Mouse (Mus musculus): ENCODE measurements around the gene Ets2.

Gene Ets2

DNA sequence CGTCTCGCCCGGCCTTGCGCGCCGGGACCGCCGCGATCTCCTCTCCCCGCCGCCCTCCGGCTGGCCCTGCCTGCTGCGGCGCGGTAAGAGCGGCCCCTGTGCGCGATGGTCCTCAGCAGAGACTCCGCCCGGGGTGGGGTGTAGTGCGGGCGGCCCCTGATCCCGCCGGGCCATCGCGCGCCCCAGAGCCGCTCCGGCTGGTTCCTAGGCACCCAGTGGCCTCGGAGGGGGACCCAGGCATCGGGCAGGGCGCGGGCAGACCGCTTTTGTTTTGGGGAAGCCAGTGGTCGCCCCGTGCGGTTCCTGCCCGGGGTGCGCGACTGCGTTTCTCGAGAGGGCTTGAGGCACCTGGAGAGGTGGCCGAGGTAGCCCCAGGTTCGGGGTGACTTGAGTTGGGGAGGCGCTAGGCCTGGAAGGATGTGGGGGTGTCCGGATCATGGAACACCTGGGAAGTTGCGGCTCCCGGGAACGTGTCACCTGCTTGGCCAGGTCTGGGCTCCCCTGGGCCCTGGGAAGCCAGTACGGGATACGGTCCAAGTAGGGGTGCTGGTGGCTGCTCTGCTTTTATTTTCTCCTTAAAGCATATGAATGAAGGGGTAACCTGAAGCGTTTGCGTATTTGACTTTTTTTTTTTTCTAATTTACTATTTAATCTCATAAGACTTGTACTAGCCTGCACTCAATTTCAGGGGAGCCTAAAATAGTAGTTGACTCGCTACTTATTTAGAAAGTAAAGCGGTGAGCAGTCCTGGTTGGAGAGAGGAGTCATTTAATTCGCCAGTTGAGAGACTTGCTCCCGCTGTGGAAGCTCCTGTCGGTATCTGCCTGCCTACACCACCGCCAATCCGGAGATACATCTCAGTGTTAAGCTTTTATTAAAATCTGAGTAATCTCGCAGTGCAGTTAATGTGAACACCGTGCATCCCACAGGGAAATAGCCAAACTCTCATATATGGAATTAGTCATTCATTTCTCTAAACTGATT lies 979 bp downstream of the Ets2 start:
- DNase-seq = peak; percentile 47

DNA sequence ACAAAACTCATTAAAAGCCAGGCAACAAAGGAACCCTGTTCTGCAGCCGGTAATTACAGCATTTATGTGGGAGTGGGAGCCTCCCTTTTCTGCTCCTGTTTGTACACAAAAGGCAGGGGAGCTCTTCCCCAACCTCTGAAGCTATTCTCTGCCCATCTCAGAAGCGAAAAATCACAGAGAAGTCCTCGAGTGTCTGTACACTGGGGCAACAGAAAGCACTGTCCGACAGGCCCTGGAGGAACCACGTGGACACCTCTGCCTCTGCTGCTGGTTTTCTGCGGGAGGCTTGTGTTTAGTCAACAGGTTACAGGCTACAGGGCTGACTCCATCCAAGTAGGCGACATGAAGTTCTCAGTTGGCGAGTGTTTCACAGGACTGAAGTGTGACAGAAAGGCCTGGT lies 2.1 kb downstream of the Ets2 start:
- DNase-seq = peak; percentile 41

DNA sequence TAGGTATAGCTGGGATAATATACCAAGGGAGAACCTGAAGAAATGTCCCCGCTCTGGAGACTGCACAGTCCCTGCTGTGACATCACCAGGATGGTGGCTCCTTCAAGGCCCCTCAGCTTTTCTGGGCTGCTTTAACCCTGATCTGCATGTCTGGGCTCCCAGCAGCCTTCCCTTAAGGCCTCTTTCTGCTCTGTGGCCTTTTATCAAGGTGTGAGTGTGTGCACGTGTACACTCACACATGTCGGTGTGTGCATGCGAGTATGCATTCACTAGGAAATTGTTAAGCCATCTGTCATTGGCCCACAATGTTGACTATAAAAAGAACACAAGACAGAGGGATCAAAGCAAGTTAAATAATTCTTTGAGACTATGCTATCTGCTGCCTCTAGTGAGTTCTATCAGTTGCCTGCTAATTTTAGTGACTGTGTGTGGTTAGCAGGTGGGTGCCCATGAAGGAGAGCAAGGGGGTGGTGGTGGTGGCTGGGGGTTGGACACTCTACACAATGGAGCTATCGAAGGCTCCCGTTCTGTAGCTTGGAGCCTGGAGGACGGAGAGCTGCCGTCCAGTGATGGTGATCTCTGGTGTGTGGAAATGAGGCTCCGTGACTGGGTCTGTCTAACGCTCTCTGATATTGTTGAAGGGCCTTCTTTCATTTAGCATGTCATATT lies 2.9 kb downstream of the Ets2 start:
- DNase-seq = peak; percentile 43

DNA sequence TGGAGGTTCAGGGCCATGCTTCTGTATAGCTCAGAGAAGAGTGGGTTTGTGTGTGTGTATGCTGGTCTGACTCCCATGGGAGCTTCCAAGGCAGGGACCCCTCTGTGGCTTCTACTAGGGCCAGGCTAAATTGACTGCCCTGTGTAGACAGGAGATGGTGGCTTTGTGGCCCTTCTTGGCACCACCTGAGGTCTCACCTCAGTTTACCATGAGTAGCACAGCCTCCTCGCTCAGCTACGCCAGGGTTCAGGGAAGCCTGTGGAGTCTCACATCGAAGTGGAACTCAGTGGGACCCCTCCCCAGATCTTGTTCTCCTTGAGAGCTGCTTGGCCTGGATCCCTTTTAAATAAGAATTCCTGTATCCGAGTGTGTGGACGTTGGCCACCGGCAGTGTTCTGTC lies 3.9 kb downstream of the Ets2 start:
- DNase-seq = no peak

DNA sequence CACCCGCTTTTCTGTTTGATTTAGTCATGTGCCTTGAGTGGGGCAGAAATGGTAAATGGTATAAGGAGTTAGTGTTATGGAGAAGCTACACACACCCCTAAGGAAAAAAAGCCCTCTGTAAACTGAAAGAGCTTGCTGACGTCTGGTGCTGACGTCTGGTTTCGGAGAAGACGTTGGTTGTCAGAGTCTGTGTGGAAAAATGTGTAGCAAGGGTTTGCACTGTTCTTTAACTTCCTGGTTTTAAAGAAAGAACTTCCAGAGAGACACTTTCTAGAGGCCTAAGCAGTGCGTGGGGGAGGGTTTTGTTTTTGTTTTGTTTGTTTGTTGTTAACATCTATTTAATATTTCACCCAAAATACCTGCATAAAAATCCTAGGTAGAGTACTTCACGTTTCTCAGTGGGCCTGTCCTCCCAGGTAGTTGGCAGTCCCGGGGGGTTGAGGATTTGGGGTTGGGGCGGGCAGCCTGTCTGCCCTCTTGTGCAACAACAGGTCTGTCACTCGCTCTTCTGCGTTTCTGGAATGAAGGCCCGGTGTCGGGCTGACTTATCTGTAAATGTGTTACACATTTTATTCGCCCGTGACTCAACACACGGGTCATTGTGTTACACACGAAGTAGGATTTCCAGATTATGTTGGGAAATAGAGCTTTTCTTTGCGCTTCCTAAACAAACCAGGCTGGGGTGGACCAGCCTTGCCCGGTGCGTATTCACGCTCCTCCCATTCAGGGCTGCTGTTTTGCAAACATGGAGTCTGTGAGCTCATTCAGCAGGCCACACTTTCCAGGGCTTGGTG lies 6.5 kb downstream of the Ets2 start:
- no peak for DNase-seq

DNA sequence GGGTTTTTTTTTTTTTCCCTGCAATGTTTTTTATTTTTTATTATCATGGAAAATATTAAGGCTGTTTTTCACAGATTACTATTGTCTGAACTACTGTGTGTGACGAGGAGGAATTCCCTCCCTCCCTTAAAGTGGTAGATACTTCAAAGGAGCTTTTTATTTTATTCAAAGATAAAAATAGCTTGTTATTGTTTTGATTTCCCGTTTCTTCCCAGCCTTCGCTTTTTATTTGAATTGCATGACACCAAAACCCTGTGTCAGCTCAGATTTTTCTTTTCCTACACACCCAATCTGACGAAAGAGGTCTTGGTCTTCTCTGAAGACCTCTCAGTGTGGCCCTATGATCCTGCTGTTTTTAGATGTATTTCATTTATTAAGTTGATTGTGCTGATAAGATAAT lies 7.3 kb downstream of the Ets2 start:
- DNase-seq = no peak

DNA sequence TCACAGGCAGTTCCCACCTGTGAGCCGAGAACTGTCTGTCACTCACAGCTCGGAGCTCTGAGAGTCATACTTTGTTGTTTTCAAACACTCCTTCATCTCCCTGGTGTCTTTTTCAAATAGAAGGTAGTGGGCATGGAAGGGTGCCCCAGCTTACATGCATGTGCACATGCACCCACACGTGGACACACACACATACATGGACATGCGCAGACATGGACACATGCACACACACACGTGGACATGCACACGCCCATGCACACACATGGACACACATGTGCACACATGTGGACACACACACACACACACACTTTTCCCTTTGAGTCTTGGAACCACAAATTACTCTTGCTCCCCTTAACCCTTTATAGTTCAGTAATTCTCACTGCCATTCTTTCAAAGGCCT lies 8.3 kb downstream of the Ets2 start:
- DNase-seq = no peak

DNA sequence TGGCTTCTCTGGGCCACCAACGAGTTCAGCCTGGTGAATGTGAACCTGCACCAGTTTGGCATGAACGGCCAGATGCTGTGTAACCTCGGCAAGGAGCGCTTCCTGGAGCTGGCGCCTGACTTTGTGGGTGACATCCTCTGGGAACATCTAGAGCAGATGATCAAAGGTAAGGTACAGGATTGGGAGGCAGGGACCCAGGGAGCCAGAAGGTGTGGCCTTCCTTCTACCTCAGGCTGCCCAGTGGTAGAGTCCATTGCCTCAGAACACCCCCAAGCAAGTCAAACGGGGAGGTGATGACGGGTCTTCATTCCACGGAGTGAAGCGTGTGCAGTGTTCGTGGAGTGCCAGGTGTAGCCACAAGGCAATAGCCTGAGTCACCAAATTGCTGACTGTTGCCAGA lies 10.2 kb downstream of the Ets2 start:
- no peak for DNase-seq

DNA sequence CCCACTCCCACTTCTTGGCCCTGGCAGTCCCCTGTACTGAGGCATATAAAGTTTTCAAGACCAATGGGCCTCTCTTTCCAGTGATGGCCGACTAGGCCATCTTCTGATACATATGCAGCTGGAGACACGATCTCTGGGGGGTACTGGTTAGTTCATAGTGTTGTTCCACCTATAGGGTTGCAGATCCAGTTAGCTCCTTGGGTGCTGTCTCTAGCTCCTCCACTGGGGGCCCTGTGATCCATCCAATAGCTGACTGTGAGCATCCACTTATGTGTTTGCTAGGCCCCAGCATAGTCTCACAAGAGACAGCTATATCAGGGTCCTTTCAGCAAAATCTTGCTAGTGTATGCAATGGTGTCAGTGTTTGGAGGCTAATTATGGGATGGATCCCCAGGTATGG lies 11.2 kb downstream of the Ets2 start:
- DNase-seq = peak; percentile 42

DNA sequence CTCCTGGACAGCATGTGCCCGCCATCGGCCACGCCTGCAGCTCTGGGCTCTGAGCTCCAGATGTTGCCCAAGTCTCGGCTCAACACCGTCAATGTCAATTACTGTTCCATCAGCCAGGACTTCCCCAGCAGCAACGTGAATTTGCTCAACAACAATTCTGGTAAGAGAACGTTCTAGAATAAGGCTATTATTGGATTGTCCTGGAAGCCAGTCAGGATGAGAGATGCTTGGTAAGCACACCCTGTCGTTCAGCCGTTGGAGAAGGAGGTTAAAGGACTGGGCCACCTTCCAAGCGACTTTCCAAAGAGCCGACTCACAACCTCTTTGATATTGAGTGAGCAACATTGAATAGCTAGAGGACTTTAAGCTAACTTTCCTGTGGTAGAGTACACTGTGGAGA lies 13.2 kb downstream of the Ets2 start:
- no peak for DNase-seq

DNA sequence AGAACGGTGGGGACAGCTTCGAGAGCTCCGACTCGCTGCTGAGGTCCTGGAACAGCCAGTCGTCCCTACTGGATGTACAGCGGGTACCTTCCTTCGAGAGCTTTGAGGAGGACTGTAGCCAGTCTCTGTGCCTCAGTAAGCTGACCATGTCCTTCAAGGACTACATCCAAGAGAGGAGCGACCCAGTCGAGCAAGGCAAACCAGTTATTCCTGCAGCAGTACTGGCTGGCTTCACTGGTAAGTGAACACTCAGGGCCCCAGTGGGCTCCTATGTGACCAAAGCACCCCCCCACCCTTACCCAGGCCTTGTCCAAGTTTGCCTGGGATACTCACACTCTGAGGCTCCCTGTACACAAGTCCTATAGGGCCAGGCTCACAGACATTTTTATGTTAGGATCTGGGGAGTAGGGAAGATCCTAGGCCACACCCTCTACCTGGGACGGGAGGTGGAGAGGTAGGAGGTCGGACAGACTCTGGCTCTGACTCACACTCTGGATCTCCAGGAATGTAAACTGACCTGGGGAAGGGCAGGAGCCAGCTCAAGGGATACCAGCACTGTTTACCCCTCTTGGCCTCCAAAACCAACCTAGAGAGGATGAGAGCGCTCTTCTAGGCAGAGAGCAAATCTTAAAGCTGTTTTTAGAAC lies 14.3 kb downstream of the Ets2 start:
- no peak for DNase-seq

DNA sequence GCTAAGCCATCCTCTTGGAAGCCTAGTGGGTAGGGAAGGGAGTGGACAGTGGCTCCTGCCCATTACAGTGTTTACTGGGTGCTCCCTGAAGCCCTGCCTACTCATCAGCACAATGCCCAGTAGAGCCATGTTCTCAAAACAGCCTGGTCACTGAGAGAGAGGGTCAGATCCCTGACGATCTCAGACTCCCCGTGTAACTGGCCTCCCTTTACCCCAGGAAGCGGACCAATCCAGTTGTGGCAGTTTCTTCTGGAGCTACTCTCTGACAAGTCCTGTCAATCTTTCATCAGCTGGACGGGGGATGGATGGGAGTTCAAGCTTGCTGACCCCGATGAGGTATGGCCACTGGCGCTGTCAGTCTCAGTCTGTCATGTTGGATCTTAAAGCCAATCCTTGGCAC lies 15.8 kb downstream of the Ets2 start:
- no peak for DNase-seq

DNA sequence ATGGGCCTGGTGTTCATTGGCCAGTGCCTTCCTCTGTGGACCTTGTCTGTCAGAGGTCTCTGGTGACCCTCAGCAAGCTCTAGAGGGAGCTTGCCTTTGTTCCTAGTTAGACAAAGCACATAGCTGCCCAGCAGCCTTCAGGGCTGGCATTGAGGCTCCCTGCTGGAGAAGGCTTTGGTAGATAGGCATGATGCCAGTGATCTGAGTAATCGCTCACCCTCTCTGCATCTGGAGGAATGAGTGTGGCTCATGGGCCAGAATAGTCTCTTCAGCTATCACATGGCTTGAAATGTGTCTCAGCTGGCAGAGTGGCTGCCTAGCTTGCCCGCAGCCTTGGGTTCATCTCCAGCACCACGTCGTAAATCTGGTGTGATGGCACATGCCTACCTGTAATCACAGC lies 16.2 kb downstream of the Ets2 start:
- DNase-seq = no peak

DNA sequence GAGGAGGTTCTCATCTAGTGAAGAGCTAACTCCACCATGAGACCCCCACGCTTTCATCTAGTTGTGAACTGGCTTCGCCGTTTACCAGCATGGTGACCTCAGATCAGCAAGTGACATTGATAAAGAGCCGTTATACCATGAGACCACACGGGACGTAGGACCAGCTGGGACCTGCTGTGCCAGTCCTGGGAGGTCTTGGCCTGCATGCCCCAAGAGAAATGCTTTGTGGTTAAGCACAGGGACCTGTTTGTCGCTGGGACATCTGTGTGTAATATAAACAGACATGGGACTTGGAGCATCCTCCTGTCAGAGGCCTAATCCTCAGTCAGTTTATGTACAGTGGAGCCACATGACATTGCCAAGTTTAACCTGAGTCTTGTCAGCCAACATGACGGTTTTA lies 18.7 kb downstream of the Ets2 start:
- no peak for DNase-seq

DNA sequence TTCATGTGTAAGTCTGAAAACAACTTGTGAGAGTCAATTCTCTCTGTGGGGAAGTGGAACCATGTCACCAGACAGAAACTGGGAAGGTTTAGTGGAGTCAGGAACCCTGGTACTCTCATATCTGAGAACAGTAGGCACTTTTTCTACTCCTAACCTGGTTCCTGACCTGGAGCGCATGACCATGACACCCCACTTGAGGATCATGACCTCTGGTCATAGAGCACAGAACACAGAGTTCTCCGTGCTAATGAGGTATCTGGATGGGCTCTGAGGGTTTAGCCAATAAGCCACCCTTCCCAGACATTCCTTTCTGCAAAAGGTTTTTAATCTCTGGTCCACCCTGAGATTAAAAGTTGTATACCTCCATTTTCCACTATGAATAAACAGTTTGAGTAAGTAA lies 22.4 kb downstream of the Ets2 start:
- DNase-seq = no peak

DNA sequence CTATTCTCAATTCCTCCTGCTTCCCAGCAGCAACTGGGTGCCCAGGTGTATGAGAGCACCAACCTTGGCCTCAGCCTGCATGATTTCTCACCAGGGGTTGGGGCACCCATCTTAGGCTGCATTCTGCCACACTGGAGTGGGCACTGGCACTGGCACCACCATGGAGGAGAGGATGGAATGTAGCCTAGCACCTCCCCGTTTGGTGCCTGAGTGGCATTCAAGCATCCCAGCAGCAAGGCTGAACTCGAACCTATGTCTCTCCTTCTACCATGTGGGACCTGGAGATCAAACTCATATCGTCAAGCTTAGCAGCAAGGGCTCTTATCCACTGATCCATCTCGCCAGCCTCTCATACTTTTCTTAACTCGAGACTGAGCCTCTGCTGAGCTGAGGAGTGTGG lies 22.9 kb downstream of the Ets2 start:
- DNase-seq = no peak

DNA sequence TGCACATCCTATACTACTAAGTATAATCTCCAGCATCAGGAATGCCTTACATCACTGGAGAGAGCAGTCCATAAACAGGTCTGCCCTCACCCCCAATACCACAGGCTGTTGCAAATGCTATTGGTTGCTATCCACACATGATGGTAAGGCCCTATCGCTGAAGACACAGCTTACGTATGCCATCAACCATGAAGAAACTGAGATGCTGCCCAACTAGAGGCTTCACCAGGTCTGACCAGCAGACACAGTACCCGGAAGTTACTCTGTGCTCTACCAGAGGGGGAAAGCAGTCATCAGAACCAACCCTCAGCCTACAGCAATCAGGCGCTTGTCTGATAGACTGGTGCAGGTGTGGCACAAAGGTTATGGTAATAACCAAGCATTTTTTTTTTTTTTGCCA lies 24.9 kb downstream of the Ets2 start:
- no peak for DNase-seq

DNA sequence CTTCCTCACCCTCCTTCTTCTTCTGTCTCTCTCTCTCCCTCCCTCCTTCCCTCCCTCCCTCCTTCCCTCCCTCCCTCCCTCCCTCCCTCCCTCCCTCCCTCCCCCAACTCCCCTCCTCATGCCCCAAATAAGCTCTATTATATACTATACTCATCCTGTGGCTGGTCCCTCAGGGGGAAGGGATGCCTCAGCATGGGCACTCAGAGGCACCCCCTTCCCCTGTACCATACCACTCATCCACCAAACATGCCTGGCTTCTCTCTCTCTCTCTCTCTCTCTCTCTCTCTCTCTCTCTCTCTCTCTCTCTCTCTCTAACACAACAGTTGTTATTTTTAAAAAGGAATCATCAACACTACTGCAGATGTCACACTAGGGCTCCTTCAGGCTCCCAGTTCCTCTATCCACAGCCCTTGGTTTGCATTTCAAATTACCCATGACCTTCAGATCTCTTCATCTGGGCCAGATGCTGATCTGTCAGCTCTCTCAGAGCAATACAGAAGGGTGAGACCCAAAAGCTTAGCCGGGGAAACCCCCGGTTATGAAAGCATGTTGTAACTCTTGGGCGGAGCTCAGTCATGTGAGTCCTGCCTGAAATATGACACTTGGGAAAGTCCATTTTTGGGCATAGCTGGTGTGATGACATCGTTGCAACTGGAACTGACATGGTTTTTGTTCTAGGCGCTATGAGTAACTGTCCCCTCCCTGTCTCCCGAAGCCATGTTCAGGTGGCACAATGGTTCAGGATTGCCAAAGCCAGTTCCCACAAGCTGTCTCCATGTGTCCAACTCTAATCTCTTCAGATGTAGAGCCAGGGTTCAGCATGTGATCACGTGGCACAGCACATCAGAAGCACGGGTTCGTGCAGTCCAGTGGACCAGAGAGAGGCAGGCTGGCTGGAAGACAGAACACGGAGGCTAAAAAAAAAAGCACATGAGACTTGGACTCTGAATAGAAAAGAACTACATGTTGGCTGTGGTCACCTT lies 26.9 kb downstream of the Ets2 start:
- DNase-seq = no peak

DNA sequence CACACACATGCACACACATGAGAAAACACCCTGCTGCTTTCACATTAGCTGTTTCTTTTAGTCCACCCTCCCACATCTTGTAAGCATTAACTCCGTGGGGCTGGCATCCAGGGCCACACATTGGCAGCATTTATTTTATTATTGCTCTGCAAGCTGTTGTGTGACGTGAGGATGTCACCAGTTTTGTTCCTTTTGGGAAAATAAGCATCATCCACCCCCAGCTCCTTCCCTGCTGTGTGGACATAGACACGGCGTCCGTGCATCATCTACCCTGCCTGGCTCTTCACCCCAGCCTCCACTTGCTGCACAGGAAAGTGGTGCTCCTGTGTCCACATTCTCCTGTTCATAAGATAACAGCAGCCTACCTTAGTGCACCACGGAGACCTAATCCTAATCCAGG lies 27.9 kb downstream of the Ets2 start:
- DNase-seq = no peak

DNA sequence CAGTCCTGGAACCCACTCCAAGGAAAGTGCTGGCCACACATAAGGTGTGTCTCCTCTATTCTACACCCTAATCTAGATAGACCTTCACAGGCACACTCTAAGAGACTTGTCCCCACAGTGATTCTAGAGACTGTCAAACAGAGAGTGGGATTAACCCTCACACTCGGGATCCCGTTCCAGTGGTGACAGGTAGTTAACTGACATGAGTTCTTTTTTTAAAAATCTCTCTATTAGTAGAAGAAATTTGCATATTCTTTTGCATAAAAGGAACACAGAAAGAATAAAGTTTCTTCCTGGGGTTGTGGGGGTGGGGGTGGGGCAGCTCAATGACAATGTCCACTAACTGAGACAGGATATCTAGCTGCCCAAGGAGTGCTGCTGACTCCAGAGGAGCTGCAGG lies 32.9 kb downstream of the Ets2 start:
- no peak for DNase-seq

DNA sequence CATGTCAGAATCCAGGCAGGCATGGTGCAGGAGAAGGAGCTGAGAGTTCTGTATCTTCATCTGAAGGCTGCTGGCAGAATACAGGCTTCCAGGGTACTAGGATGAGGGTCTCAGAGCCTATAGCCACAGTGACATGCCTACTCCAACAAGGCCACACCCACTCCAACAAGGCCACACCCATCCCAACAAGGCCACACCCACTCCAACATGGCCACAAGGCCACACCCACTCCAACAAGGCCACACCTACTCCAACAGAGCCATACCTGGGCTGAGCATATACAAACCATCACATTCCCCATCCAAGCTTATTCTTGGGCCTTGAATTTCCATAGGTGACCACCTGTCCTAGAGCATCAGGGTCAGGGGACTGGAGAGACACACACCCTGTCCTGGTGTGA lies 34.2 kb downstream of the Ets2 start:
- DNase-seq = no peak

DNA sequence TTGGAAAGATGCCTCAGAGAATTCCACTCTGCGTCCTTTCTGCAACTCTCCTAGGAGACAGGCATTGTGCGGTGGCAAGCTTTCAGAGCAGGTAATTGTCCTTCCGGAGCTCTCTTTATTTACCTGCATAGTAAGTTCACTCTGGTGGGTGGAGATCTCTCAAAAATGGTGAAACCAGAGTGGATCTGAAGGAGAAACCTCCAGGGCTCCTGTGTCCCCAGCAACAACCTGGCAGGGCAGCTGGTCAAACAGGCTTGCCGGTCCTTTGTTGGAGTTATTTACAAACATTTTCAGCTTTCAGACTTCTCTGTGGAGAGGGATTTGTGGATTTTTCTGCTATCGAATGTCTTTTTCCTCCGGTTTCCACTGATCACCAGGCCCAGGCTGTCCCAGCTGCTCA lies 34.6 kb downstream of the Ets2 start:
- DNase-seq = no peak
